Mouse (Mus musculus) embryo, embryonic 10 days (tissue): ENCODE data around the gene Ifit2.

Experiments
- DNase-seq: peaks from one replicate; pipeline ENCODE4 v3.0.0-alpha.2; 2015; ENCODE audit warnings: low spot score

Gene Ifit2

DNA sequence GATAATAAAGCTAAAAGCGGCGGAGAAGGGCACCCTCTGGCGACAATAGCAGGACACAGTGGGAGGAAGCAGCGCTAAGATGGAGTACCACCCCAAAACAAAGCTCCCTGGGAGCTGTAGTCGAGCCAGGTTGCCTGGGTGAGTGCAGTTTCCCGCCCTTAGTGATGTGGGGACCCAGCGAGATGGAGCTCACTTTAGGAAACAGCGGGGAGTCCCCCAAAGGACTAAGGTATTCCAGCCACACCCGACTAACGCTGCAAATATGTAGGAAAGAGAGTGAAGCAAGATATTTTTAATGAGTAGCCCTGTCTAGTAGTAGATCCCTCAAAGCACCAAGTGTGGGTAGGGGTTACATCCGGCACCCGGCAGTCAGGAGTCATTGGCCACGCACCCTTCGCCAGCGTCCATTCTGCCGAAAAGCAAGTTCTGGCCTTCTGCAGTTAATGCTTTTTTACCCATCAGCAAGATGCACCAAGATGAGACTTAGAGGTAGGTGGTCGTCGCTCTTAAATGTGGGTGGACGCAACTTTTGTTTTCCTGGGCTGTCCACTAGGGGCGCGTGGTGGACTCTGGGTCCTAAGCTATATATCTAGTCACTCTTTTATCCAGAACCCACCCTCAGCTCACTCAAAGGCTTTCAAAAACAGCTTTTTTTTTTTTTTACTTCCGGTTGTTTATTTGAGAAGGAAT lies at the start of gene Ifit2:
Gene Ifit2, plus strand, starts transcription at position 161 of the 690 bp plus-strand sequence.
- peak; percentile 81 for DNase-seq

DNA sequence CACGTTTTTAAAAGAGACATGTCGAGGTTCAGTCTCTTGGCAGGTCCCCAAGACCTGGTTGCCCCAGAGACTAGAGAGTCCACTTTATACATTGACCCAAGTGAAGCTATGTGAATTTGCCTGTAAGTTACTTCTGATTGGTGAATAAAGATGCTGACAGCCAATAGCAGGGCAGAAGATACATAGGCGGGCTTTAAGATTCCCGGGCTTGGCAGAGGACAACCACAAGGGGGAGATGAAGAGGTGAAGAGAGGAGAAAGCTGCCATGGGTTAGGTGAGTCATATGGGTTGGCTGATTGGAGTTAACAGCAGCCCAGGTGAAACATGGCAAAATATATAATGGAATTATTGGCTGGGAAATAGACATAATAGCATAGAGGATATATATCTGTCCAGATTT lies 49.7 kb upstream of the Ifit2 start:
- peak; percentile 52 for DNase-seq

DNA sequence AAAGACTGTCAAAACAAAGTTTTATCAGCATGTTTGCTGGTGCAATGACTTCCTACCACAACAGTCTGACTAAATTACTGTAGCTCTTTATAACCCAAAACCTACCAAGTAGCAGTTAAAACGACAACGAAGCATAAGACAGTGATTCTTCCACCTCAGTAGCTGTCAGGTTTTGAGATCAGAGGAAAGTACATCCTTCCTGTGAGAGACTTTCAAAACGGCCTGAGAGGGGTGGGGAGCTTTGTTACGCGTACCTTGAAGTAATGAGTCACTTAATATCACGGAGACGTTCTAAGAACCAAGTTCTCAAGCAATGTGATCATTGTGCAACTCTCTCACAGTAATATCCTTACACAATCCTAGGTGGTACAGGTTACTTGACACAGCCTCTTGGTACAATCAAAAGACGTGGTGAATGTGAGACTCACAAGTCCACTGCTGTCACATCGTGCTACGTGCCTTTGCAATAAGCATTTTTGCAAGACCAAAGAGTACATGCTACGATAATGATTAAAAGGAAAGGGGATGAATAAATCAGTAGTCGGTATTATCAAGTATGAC lies 45.3 kb upstream of the Ifit2 start:
- DNase-seq, result no peak

DNA sequence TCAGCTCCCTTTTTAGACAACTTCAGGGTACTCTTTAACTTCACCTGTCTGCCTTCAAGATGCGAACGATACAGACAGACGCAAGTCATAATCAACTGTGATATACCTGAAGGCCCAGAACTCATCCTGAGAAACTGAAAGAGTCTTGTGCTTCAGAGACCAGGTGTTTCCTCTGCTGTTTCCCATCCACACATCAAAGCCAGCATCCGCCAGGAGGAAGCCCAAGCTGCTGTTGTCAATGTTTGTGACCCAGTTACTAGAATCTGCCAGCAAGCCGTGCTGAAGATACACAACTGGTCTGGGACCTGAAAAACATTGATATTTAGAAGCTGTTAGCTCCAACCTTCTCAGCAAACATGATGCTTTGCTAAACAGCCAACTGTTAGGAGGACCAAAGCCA lies 39.8 kb upstream of the Ifit2 start:
- no peak for DNase-seq

DNA sequence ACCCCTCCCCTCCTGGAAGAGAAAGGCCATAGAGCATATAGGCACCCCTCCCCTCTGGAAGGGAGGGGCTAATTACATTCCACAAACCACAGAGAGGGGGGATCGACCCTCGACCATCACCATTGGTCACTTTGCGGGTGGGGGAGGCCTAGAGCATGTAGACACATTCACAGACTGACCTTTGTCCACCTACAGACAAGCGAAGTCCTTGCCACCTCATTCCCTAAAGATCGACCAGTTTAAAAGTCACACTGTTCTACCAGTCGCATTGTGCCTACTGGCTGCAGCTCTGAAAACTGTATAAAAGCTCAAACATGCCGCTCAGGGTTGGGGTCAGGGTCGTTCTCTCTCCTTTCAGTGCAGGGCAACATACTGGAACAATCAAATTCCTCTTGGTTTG lies 39.0 kb upstream of the Ifit2 start:
- DNase-seq, result peak; percentile 26

DNA sequence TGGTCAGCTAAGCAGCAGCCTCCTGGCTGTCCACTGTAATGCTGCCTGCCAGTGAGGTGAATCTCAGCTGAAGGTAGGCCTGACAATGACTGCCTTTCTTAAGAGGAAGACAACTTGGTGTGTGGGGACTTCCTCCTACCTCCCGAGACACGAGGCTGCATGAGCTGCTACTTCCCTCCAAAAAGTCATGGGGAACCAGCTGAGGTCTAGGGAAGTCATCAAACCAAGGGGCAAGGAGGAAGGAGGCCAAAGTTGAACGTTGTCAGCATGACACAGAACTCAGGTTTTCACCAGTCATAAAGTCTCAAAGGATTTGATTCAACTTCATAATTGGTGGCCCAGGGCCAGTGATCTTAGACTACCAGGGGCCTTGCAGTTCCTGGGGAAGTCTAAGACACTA lies 34.8 kb upstream of the Ifit2 start:
- no peak for DNase-seq

DNA sequence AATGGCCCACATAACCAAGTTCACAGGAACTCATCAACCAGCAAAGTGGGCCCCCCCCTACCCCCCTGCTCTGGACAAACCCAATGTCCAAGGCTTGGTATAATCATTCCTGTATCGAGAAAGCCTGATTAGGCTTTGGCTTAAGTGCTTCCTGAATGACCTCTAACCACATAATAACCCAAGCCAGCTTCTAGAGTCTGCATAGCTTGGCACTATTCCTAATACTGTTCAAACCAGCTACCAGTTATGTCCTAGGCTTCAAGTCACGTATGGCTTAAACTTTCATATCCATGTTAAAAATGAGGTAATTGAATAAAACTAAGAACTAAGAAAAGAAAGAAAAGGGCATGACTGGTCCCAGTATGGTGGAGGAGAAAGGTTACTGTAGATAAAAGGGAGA lies 34.1 kb upstream of the Ifit2 start:
- DNase-seq, result no peak

DNA sequence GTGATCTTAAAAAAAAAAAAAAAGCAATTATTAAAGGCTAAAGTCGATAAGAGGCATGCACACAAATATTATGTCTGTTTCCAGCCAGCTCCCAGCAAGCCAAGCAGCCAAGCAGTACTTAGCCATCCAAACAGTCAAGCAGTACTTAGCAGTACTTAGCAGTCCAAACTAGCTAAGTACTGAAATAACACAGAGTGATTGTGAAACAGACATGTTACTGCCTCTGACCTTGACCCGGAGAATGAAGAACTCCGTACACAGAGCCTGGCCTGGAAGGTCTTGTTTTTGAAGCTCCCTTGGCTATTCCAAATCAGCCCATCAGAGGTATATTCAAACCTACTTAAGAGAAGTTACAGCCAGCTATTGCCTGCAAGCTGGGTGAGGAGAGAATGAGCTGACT lies 33.3 kb upstream of the Ifit2 start:
- DNase-seq, result no peak

DNA sequence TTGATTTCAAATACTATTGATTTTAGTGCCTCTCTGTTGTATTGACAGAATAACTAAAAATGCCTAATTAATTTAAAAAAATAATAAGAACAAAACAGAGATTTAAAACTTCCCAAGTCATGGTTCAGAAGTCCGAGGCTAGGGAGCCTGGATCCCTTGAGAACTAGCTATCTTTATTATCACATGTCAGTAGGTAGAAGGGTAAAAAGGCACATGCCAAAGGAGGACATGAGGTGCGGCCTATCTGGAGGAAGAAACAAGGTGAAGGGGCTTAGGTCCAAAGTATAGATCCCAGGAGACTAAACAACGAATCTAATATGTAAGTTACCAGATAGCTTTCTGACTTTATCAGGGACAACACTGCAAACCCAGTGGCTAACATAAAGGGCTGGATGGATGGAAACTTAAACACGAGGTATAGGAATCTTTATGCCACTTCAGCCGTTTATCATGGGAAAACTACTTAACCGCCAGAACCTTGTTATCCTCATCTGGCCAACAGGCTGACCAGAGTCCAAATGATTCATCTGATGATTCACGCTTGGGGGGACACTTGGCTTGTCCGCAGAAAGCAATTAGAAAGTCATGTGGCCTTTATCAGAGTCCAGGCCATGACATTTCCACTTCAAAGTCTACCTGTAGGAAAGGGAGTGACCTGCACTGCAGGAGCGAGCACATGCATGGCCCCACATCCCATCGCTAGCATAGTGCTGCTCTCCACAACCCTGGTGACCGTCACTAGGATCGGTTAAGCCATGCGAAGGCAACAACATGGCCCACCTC lies 32.5 kb upstream of the Ifit2 start:
- no peak for DNase-seq

DNA sequence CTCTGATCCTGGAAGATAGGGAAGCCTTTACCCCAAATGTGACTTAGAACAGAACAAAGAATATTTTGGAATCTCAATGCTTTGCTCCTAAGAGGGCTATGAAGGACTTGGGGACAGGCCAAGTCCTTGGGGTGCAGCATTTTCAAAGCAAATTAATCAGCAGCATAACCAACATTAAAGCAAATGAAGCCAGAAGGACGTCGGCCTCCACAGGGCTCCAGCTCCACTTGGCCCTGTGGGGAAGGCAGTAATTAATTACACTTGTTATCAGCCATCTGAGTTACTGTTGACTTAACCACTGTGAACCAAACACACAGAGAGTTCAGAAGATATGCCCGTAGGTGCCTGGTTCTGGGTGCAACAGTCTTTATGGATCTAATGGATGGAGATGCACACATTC lies 31.7 kb upstream of the Ifit2 start:
- no peak for DNase-seq

DNA sequence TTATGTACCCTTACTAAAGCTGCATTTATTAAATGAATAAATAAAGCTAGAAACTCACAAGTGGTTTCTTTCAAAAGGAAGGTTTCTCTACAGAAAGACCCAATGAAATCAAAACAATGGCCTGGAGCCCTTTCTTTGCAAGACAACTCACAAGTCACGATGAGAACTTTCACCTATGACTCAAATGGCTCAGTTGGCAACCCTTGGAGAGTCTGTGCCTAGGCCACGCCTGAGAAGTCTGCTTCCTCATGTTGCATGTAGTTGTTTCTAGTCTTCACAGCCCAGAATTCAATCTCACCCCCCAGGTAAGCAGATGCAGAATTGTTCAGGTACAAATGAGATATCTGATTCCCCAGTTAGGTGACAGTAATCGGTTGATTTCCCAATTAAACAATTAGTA lies 30.8 kb upstream of the Ifit2 start:
- DNase-seq, result no peak

DNA sequence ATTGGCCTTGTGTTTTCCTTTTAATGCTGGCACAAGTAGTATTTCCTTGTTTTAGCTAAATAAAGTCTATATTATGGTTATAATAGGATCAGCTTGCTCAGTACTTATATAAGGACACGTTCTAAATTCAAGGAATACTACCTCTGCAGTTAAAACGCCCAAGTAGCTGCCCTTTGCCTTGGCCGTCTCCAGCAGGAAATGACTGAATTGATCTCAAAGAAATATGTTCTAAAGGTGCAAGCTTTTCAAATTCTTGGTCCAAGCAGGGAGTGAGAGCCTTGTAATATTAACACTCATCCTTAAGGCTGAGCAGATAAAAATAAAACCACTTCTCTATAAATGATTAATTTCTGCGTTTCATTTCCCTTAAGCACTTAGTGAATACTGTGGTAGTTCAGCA lies 30.4 kb upstream of the Ifit2 start:
- no peak for DNase-seq

DNA sequence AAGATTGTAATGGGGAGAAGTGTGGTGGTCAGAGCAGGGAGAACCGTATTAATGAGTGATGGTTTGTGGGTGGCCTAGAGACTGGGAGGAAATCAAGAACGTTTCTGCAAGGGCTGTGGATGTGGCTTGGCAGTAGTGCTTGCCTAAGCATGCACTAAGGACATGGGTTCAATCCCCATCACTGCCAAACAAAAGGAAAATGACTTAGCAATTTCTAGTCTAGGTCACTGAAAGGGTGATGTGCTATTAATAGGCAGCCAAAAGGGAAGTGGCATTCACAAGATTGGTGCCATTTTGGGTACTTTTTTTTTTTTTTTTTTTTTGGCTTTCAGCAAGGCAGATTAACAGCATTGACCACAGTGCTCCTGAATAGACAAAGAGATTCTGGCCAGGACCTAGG lies 29.1 kb upstream of the Ifit2 start:
- DNase-seq, result no peak

DNA sequence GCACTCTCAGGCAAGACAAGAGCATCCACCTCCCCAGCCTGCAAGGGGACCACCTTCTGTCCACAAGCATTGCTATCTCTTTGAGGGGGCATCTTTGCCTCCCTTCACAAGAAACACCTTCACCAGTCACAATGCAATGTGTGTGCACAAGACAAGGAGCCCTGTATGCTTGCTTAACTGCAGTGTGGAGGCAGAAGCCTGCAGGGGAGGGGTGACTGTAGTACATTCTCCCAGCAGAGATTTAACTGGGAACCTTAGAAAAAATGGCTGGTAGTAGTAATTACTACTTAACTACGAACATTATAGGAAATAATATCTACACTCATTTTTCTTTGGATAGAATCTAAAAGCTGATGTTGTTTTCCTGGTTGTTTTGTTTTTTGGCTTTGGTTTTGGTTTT lies 28.5 kb upstream of the Ifit2 start:
- no peak for DNase-seq

DNA sequence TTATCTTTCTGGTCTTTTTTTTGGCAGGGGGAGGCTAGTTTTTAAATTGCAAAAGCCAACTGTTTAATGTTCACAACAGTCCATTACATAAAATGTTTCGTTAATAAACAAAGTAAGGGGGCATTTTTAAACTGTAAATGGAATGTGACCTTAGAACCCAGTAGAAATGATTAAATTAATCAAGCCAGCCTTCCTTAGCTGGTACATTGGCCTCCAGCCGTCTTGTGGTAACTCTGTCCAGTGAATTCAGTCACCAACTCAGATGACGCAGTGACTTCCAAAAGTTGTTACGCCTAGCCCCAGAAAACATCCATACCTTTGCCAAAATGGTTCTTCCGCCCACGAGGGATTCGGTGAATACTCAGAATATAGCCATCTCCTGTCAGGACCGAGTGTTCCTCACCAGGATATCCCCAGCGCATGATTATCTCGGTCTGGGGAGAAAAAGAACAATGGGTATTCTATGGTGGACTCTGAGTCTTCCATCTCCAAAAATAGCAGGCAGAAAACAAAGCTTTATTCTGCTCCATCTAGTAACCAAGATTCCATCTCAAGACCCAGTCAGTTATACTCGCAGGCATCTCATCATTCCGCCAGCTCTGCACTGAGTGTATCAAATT lies 27.3 kb upstream of the Ifit2 start:
- no peak for DNase-seq

DNA sequence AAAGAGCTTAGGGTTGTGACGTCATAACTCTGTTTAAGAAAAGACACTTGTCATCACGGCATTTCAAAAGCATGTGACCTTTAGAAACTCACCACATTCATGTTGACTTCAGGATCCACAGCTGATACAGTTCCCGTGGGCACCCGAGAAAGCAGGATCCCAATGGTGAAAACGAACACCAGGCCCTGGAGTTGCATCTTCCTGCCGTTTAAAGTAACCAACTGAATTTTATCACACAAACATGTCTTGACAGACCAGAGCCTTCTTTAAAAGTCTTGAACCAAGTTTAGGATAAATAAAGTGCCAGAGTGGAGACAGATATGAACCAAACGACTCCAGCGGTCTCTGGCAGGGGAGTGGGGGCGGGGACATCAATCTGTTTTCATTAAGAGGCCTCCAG lies 25.8 kb upstream of the Ifit2 start:
- no peak for DNase-seq

DNA sequence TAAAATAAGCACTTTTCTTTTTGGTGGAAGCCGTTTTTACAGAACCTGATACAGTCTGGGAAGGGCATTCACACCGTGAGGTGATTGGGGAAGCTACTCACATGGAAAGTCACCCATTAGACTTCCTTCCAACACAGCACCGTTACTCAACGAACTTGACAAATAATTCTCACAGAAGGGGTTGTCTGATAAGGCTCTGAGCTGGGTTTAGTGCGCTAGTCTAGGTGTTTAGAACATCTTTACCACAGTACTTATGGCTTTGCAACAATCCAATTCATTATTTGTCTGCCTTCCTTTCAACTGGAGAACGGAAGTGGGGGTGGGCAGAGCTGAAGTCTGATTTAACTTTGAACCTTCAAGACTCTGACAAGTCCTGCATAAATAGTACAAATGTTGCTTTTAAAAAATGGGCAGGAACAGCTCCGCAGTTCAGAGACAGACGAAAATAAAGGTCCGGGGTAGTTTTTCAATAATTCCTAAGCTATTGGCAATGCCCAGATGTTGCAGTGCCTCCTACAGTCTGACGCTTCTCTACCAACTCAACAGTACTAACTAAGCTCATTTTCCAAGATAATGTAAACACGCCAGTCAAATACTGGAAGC lies 24.1 kb upstream of the Ifit2 start:
- peak; percentile 17 for DNase-seq

DNA sequence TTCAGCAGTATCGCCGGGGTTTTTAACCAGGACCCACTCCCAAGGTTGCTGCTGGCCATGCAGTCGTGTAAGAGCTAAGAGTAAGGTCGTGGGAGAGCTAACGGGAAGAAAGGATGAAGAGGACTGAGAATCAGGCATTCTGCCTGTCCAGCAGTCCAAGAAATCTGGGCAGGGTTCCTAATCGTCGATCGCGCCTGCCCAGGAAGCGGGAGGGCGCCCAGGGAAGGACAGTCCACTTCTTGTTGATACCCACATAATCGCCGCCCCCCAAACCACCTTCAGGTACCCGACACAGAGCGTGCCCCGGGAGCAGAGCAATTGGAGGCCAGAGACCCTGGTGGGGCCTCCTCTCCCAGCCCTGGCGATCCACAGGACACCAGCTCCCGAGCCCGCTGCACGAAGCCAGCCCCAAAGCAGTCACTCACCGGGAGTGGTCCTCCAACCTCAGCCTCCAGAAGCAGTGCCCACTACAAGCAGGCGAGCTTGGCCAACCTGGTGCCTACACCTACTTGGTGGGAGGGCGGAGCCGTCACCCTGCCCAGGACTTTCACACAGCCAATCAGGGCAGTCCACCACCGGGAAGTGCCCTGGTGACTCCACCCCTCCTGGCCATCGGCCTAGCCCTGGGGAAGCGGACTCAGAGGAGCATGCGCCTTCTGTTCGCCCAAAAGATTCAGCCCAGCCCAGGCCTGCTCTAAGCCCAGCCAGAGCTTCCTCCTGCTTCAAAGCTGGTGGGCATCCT lies 23.4 kb upstream of the Ifit2 start, which contains the start of gene Lipa:
Gene Lipa, minus strand, starts transcription at position 534 of the 742 bp plus-strand sequence.
- DNase-seq, result peak; percentile 95

DNA sequence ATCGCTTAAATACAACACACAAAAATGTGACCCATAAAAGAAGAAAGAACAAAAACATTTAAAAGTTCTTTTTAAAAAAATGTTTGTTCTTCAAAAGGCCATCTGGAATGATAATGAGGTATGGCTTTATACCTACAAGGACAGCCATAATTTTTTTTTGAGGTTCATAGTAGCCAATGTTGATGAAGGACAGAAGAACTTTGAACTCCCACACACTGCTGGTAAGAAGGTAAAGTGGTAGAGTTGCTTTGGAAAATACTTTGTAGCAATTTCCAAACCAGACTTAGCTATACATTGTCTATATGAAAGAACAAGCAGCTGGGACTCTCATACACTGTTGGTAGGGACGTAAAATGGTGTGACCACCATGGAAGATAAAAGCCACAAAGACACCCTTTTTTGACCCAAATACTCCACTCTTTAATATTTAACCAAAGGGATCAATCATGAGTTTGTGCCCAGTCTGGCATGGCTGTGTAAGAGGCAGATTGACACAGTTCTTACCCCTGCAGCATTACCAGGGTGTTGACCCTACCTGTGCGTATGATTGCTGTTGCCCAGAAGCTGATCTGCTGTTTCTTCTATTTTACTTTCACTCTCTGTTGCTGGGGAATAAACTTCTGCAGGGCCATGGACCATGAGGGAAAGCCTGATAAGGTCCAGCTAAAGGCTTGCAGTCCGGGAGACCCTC lies 18.3 kb upstream of the Ifit2 start:
- no peak for DNase-seq

DNA sequence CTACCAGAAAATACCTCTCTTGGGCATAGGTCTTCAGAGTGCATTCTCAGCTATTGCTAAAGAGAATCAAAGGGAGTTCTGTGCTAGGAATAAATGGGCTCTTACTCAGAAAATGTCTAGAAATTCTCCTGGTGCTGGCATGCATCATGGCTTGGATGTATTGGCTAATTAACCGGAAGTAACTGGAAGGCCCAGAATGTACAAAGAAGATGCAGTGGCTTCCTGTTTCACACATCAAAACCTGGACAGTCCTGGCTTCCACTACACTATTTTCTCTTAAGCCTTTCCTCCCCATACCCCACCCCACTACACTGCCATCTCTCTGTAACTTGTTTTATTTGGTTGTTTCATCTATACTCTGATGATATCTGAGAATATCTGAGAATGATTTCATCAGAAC lies 11.1 kb upstream of the Ifit2 start:
- DNase-seq, result no peak

DNA sequence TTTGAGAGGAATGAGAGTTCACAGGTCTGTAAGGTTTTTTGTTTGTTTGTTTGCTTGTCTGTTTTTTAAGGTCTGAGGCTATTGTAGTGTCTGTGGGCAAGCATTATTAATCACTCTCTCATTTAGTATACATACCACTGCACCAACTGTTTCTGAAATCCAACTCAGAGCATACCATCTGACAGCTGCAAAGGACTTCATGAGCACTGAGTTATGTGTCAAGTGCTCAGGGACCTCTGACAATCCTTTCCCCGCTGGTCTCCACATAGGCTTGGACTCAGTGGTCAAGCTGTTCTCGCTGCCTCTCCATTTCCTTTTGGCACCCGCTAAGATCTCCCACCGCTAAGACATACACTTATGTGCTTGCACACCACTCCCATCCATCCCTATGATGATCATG lies 4.3 kb upstream of the Ifit2 start:
- no peak for DNase-seq
